Mouse (Mus musculus): ENCODE results near the gene Tle4.

GRCm38 (mm10) chr19:14505885-14506548, 91.8 kb downstream of the Tle4 start:
- TF ChIP-seq USF1 (IDR thresholded peaks at IDR 0.05; ENCODE audit: low read depth) (no peak), MAX (IDR thresholded peaks at IDR 0.05; ENCODE audit: low read depth) (no peak), POLR2A (IDR thresholded peaks at IDR 0.05; ENCODE audit: insufficient read length, low read depth) (no peak)

Measured in myocyte (in vitro differentiated cells).